Comparison of ENCODE assay signal across 17 mouse cellular contexts in the genomic region with DNA sequence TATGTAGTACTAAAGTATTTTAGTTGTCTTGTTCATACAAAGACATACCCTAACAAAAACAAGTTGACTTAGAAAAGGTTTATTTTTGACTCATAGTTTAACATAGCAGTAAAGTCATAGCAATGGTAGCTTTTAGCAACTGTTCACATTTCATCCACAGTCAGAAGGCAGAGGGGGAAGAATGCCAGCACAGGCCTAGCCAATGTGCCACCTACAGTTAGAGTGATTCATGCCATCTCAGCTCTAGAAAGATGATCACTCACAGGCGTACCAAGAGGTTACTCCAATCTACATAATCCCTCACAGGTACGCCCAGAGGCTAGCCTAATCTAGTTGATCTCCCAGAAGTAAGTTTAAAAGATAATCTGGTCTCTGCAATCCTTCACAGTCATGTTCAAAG.
"Had no signal": no experiment of that assay in that cellular context is flagged by ENCODE, and none has a peak within 500 bp of the region (broad histone marks: within the 10 kb centered on the region; RNA-seq: fewer than 3 reads in every experiment).

No protein-coding gene starts in this region.

- H3K9me3 ChIP-seq: kidney, embryonic 15.5 days; limb, embryonic 15.5 days; liver, embryonic 12.5 days; midbrain, embryonic 10.5 days; neural tube, embryonic 15.5 days had no signal

- H3K4me1 ChIP-seq: kidney, embryonic 15.5 days; limb, embryonic 15.5 days; liver, embryonic 12.5 days; midbrain, embryonic 10.5 days; neural tube, embryonic 15.5 days had no signal

- H3K4me2 ChIP-seq: kidney, embryonic 15.5 days; limb, embryonic 15.5 days; liver, embryonic 12.5 days; lung, embryonic 14.5 days; neural tube, embryonic 15.5 days had no signal

- H3K4me3 ChIP-seq: kidney, embryonic 15.5 days; left cerebral cortex, adult 2 months; limb, embryonic 15.5 days; liver, embryonic 12.5 days; midbrain, embryonic 10.5 days; myocyte; neural tube, embryonic 15.5 days had no signal

- DNase-seq: kidney, adult 2 months; kidney, postnatal 14 days; lung, embryonic 14.5 days; lung, postnatal 10 days; lung, postnatal 4 days; midbrain, embryonic 14.5 days; right cerebral cortex, postnatal 4 days; spleen, adult 18-20 months; thymus, adult 2 months; thymus, postnatal 25 days had no signal

- H3K27me3 ChIP-seq: kidney, embryonic 15.5 days; limb, embryonic 15.5 days; liver, embryonic 12.5 days; neural tube, embryonic 15.5 days had no signal

- H3K27ac ChIP-seq: kidney, embryonic 15.5 days; left cerebral cortex, adult 2 months; limb, embryonic 15.5 days; liver, embryonic 12.5 days; midbrain, embryonic 10.5 days; neural tube, embryonic 15.5 days had no signal

- ATAC-seq: liver, embryonic 12.5 days had no signal

- H3K36me3 ChIP-seq: kidney, embryonic 15.5 days; limb, embryonic 15.5 days; liver, embryonic 12.5 days; midbrain, embryonic 10.5 days; neural tube, embryonic 15.5 days had no signal

- H3K9ac ChIP-seq: kidney, embryonic 15.5 days; limb, embryonic 15.5 days; liver, embryonic 12.5 days; lung, embryonic 14.5 days; neural tube, embryonic 15.5 days had no signal
